Mouse (Mus musculus) kidney, adult 8-10 months (tissue): ENCODE measurements around the gene Slc39a10.
"Not testable (repeated sequence)": the region's sequence is repeated elsewhere in the genome, so short reads cannot be mapped to it uniquely, and the experiment has no call there.

Experiments used
- DNase-seq, 2 experiments: peaks; one replicate each; pipeline ENCODE4 v3.0.0; 2022

The Slc39a10 gene

GRCm38 (mm10) chr1:46764600-46764999, 128.1 kb downstream of the Slc39a10 start:
- DNase-seq, result not testable (repeated sequence)
